Mouse (Mus musculus) yolk sac, embryonic 10.5 days (tissue): ENCODE data around the gene Inca1.

Experiments
- DNase-seq: peaks from one replicate; pipeline ENCODE4 v3.0.0-alpha.2; 2017; ENCODE audit warnings: low spot score

Gene Inca1

GRCm38 (mm10) chr11:70701984-70702733 lies 2.2 kb upstream of the Inca1 start:
- no peak for DNase-seq

- DNase-seq = no peak
Measured at GRCm38 (mm10) chr11:70701221-70701955, 1.4 kb upstream of the Inca1 start.

GRCm38 (mm10) chr11:70700613-70701012 lies 658 bp upstream of the Inca1 start:
- DNase-seq = peak; percentile 72

- DNase-seq = no peak
Measured at GRCm38 (mm10) chr11:70699051-70699450, 904 bp downstream of the Inca1 start.

GRCm38 (mm10) chr11:70697376-70697775 lies 2.6 kb downstream of the Inca1 start:
- DNase-seq = no peak

GRCm38 (mm10) chr11:70693504-70693903 lies 6.5 kb downstream of the Inca1 start:
- no peak for DNase-seq

- DNase-seq = no peak
Measured at GRCm38 (mm10) chr11:70689578-70689977, 10.4 kb downstream of the Inca1 start.

- no peak for DNase-seq
Measured at GRCm38 (mm10) chr11:70688372-70688771, 11.6 kb downstream of the Inca1 start.

- peak; percentile 88 for DNase-seq
Measured at GRCm38 (mm10) chr11:70687601-70688199, 12.3 kb downstream of the Inca1 start, which contains the start of gene Camta2. Gene Camta2 (minus strand): TSS chr11:70688105.

- DNase-seq = no peak
Measured at GRCm38 (mm10) chr11:70686901-70687566, 12.9 kb downstream of the Inca1 start.

- no peak for DNase-seq
Measured at GRCm38 (mm10) chr11:70683640-70684039, 16.3 kb downstream of the Inca1 start.

- peak; percentile 46 for DNase-seq
Measured at GRCm38 (mm10) chr11:70681897-70682581, 17.9 kb downstream of the Inca1 start.

- no peak for DNase-seq
Measured at GRCm38 (mm10) chr11:70681170-70681569, 18.8 kb downstream of the Inca1 start.

- no peak for DNase-seq
Measured at GRCm38 (mm10) chr11:70679894-70680293, 20.1 kb downstream of the Inca1 start.

- no peak for DNase-seq
Measured at GRCm38 (mm10) chr11:70679361-70679760, 20.6 kb downstream of the Inca1 start.

GRCm38 (mm10) chr11:70678576-70678975 lies 21.4 kb downstream of the Inca1 start:
- DNase-seq = peak; percentile 72

GRCm38 (mm10) chr11:70678092-70678491 lies 21.9 kb downstream of the Inca1 start:
- peak; percentile 63 for DNase-seq

GRCm38 (mm10) chr11:70674501-70674900 lies 25.5 kb downstream of the Inca1 start:
- no peak for DNase-seq

- no peak for DNase-seq
Measured at GRCm38 (mm10) chr11:70674014-70674413, 25.9 kb downstream of the Inca1 start.

- DNase-seq = no peak
Measured at GRCm38 (mm10) chr11:70671333-70672047, 28.5 kb downstream of the Inca1 start.

GRCm38 (mm10) chr11:70670483-70670882 lies 29.5 kb downstream of the Inca1 start:
- DNase-seq = no peak
